Mouse (Mus musculus): ENCODE results near the gene Pycr2. TPM values are rescaled to one million over a fixed set of nuclear protein-coding genes. Genes with fewer than 3 reads are reported as not detected.
"Not testable (repeated sequence)": the region's sequence is repeated elsewhere in the genome, so short reads cannot be mapped to it uniquely, and the experiment has no call there.

Pycr2 gene
- 12.9 to 16.2 TPM (median 14.3 TPM) in 3 replicates for total RNA-seq (2017)

DNA sequence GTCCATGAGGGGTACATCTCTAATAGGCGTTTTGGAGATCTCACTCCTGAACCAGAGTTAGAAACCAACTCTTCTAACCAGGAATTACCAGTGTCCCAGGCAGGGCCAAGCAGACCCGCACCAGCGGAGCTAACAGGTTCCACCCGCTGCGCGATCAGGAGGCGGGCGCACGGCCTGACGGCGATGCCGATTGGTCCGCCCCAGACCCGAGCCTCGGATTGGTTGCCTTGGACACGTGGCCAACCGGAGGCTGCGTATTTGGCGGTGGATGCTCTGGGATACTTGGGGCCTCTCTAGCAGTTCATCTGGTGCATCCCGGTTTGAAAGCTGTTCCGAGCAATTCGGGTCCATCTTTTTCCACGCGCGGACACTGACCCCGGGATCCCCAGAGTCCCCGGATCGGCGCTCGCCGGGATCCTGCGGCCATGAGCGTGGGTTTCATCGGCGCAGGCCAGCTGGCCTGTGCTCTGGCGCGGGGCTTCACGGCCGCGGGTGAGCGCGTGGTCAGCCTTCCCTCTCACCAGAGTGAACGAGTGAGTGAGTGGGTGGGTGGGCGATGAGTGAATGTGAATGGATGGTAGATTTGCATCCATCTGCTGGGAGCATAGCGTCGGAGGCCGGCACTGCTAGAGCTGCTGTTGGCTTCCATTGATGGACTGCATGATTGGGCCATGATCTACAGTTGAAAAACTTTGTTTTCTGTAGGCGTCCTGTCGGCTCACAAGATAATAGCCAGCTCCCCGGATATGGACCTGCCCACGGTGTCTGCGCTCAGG lies at the start of gene Pycr2:
TSS of gene Pycr2 (plus strand) at position 255 of the 776 bp plus-strand sequence.
- ATAC-seq (replicated peaks; ENCODE audit: insufficient number of reproducible peaks, low FRiP score, low TSS enrichment, poor library complexity, severe bottlenecking): peak; percentile 95

DNA sequence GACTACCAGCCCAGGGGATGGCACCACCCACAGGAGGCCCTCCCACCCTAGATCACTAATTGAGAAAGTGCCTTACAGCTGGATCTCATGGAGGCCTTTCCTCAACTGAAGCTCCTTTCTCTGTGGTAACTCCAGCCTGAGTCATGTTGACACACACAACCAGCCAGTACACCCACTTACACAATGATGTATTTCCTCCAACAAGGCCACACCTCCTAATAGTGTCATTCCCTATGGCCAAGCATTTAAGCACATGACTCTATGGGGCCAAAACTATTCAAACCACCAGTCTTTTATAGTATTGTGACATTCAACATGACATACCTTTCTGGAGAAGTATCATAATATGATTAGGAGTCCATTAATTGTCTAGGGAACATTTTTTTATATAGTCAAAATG lies 45.3 kb upstream of the Pycr2 start:
- ATAC-seq (replicated peaks; ENCODE audit: insufficient number of reproducible peaks, low FRiP score, low TSS enrichment, poor library complexity, severe bottlenecking): no peak

DNA sequence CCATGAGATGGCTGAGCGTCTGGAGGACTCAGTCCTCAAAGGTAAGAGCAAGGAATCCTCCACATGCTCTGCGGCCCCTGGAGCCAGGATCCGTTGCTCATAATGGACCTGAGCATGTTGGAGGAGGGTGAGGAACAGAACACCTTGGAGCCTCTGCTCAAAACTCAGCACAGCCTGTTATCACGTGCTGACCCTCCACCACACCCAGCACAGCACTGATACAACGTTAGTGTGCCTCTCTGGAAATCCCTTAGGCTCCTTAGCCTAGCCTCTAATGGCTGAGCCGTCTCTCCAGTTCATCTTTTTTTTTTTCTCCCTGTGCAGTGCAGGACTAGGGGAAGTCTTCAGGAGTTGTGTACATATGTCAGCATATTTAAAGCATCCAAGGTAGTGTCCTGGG lies 44.1 kb upstream of the Pycr2 start:
- ATAC-seq (replicated peaks; ENCODE audit: insufficient number of reproducible peaks, low FRiP score, low TSS enrichment, poor library complexity, severe bottlenecking): no peak

DNA sequence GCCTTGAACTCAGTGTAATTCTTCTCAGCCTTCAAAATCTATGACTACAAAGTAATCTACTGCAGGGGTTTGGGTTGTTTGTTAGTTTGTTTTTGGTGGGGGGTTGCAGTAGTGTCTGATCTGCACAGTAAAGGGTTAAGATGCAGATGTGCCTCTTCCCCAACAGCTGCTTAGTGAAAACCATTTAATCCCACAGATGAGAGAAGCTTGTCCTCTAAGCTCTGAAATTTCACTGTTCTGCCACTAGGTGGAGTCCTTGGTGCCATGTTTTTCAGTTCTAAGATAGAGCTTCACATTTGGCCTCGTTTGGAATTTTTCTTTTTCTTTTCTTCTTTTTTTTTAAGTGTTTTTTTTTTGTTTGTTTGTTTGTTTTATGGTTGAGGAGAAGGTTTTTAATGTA lies 40.5 kb upstream of the Pycr2 start:
- ATAC-seq (replicated peaks; ENCODE audit: insufficient number of reproducible peaks, low FRiP score, low TSS enrichment, poor library complexity, severe bottlenecking): 0 out of 2 replicates have a peak, but pooled peaks have one; percentile 46

DNA sequence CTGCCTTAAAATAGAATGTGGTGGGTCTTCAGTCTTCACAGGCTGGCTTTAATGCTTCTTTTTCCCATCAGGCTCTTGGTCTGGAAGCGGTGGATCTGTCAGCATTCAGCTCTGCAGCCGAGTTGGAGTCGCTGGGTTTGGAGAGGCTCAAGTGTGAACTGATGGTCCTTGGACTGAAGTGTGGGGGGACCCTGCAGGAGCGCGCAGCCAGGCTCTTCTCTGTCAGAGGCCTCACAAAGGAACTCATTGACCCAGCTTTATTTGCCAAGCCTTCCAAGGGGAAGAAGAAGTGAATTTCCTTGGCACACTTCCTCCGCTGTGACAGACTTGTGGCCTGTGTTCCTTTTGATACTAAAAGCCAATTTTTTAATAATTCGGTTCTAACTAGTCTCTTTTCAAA lies 38.1 kb upstream of the Pycr2 start:
- no peak for ATAC-seq (replicated peaks; ENCODE audit: insufficient number of reproducible peaks, low FRiP score, low TSS enrichment, poor library complexity, severe bottlenecking)

DNA sequence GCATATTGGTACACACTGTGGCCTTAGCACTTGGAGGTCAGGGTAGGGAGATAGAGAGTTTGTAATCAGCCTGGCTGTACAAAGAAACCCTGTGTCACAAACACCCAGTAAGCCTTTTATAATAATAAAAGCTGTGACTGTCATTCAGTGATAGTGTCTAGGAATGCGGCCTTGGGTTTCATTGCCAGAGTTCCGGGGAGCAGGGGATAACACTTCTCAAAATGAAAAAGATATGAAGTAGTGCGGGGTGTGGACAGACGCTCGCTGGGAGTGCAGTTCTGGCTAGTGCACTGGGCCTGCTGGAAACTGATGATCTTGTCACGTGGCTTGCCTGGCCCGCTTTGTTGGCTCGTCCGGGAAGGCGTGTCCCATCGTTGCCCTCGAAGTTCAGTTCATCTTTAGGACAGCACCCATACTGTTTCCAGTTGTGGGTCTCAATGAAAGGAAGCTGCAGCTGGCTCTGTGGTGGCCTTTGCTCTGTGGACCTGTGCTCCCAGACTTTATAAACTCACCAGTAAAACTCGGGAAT lies 33.9 kb upstream of the Pycr2 start:
- no peak for ATAC-seq (replicated peaks; ENCODE audit: insufficient number of reproducible peaks, low FRiP score, low TSS enrichment, poor library complexity, severe bottlenecking)

DNA sequence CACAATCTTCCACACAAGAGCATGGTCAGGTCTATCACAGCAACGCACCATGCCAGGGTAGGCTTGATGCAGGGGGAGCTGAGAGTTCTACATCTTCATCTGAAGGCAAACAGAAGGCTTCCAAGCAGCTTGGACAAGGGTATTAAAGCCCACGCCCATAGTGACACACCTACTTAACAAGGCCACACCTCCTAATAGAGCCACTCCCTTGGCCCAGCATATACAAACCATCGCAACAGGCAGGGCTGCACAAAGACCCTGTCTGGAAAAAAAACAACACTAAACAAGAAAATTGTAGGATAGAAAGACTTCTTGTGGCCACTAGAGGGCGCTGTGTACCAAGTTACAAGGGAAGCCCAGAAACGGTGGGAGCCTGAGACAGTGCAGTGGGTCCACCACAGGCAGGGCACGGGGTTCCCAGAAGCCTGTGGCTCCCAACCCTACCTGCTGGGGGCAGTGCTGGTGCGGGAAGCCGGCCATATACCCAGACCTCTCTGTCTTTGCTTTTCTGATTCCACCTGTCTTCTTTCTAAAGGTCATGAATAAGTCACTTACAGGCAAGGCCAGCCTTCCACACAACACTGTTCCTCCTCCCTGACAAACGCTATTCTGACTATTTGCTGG lies 30.1 kb upstream of the Pycr2 start:
- peak; percentile 78 for ATAC-seq (replicated peaks; ENCODE audit: insufficient number of reproducible peaks, low FRiP score, low TSS enrichment, poor library complexity, severe bottlenecking)

DNA sequence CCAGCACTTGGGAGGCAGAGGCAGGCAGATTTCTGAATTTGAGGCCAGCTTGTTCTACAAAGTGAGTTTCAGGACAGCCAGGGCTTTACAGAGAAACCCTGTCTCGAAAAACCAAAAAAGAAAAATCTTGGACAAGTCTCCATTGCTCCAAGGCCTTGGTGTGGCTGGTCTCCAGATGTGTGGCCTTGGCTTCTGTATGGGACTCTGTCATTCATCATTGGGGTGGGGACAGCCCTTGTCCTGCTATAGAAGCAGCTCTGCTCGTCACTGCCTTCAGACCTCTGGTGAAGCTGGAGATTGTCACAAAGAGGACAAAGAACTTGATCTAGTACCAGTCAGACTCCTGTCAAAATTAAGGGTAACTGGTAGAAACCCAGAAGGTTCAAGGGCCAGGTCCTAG lies 29.5 kb upstream of the Pycr2 start:
- no peak for ATAC-seq (replicated peaks; ENCODE audit: insufficient number of reproducible peaks, low FRiP score, low TSS enrichment, poor library complexity, severe bottlenecking)

DNA sequence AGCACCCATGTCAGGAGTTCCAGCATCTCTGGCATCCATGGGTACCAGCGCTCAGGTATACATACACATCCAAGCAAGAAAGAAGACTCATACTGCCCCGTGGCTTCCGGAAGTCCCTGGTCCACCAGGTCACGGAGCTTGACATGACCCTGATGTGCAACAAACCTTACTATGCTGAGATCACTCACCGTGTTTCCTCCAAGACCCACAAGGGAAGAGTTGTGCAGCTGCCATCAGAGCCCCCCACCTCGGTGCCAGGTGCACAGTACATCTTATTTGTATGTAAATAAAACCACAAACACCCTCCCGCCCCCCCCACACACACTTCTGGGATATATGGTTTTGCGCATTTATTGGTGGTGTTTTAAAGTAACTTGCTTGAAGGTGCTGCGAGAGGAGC lies 29.0 kb upstream of the Pycr2 start:
- ATAC-seq (replicated peaks; ENCODE audit: insufficient number of reproducible peaks, low FRiP score, low TSS enrichment, poor library complexity, severe bottlenecking): no peak

DNA sequence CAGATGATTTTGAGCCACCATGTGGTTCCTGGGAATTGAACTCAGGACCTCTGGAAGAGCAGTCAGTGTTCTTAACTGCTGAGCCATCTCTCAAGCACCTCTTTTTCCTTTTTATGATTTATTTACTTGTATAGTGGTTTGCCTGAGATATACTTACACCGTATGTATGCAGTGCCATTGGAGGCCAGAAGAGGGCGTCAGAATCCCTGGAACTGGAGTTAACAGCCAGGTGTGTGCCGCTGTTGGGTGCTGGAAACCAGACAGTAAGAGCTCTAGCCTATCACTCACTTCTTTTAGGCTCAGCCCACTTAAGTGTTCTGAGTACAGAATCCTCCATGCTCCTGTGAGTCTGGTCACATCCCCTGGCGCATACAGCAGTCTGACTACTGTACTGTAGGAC lies 26.6 kb upstream of the Pycr2 start:
- no peak for ATAC-seq (replicated peaks; ENCODE audit: insufficient number of reproducible peaks, low FRiP score, low TSS enrichment, poor library complexity, severe bottlenecking)

DNA sequence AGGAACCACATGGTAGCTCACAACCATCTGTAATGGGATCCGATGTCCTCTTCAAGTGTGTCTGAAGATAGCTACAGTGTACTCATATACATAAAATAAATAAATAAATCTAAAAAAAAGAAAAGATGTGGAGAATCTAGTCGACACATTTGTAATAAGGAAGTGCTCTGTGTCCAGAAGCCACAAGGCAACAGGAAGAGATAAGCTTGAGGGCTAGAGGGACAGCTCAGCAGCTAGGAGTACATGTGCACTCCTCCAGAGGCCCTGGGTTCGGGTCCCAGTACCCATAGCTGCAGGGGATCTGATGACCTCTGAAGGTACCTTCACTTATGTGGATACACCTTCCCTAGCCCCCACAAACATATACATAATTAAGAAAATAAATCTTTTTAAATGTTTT lies 22.3 kb upstream of the Pycr2 start:
- ATAC-seq (replicated peaks; ENCODE audit: insufficient number of reproducible peaks, low FRiP score, low TSS enrichment, poor library complexity, severe bottlenecking): no peak

DNA sequence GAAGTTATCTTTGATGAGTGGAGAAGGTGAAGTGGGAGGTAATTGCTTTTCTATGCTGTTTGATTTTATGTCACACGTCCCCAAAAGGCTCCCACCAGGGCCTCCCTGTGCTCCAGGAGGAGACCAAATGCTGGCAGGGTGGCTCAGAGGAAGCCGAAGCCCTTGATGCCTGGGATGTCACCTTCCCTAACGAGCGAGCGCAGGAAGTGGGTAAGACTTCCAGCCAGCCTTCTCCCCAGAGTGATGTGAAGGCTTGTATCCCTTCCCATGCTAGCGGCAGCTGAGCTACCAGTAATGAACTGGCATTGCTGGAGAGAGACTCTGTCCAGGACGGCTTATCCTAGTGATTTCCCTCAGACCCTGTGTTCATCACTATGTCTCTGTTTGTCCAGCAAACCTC lies 20.4 kb upstream of the Pycr2 start:
- no peak for ATAC-seq (replicated peaks; ENCODE audit: insufficient number of reproducible peaks, low FRiP score, low TSS enrichment, poor library complexity, severe bottlenecking)

DNA sequence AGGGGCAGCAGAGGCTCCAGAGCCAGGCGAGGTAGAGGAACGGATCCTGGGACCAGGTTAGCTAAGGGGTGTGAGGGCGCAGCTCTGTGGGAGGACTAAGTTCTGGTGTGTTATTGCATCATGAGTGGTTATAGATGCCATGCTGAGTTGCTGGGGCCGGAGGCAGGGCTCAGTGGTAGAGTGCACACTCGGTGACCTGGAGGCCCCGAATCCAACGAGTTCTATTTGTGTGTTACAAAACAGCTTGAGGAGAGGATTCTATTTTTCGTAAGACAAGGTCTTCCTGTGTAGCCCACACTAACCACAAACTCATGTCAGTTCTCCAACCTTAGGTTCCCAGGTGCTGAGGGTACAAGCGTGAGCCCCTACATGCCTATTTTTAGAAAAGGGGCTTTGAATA lies 19.6 kb upstream of the Pycr2 start:
- ATAC-seq (replicated peaks; ENCODE audit: insufficient number of reproducible peaks, low FRiP score, low TSS enrichment, poor library complexity, severe bottlenecking): 0 out of 2 replicates have a peak, but pooled peaks have one; percentile 24

DNA sequence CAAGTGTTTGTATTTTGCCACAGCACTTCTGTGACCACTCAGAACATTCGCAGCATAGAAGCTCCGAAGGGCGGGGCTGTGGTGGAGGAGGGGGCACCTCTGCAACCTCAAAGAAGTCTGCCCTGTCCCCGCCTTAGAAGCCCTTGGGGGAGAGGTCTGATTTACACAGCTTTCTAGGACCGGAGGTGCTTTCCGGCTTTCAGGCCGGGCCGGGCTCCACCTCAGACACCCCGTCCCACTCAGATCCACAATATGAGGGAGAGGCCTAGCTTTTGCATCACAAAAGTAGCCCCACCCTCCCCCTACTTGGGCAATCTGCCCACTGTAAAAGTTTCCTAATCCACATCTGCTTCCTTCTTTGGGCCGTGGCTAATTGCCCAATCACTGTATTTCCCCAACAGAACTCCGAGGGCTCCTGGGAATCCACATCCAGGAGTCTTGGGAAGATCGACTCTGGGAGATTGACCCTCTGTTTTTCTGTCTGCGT lies 15.5 kb upstream of the Pycr2 start:
- ATAC-seq (replicated peaks; ENCODE audit: insufficient number of reproducible peaks, low FRiP score, low TSS enrichment, poor library complexity, severe bottlenecking): peak; percentile 72

DNA sequence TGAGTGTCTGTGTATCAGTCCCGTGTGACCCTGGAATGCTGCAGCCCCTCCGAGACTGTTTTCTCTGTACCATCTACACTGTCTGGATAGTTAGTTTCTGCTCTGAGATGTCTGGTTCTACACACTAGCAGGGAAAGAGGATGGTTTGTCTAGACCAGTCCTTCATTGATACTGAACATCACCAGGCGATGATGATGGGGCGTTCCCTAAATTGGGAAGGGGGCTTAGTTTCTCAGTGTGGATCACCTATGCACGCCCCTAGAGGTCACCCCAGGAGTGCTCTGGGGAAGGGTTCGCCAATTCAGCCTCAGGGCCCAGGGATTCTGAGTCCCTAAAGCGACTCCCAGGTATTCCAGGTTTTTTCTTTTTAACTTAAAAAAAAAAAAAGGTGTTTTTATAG lies 14.9 kb upstream of the Pycr2 start:
- ATAC-seq (replicated peaks; ENCODE audit: insufficient number of reproducible peaks, low FRiP score, low TSS enrichment, poor library complexity, severe bottlenecking): no peak

DNA sequence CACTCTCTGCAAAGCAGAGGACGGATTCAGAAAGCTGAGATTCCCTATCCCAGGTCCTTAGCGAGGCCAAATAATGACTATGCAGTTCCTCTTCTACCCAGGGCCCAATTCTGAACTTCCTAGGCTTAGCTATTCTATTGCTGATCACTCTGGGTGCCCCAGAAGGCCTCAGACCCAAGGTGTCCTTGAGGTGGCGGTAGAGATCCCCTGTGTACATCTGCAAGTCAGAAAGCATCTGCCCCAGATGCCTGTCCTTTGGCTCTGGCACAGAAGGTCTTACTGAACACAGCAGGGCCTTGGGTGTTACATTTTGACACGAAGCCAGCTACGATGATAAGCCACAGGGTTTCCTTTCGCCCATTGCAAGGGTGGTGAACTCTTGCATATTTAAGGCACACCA lies 14.3 kb upstream of the Pycr2 start:
- peak; percentile 47 for ATAC-seq (replicated peaks; ENCODE audit: insufficient number of reproducible peaks, low FRiP score, low TSS enrichment, poor library complexity, severe bottlenecking)

DNA sequence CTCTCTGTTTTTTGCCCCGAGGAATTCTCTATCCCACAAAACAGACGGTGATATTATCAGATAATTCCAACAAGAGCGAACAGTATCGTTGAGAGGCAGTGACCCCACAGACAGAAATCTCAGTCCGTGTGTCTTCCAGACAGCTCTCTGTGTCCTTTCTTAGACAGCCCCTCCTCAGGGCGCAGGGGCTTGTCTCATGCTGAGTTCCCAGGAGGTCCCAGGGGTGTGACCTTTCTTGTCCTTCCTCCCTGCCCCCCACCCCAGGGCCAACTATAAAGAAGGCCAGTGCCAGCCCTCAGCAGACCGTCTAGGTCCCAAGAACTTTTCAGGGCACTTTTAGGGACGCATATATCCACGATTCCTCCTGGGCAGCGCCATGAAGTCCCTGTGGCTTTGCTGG lies 11.3 kb upstream of the Pycr2 start, which contains the start of gene Lefty2:
TSS of gene Lefty2 (plus strand) at position 301 of the 400 bp plus-strand sequence.
- no peak for ATAC-seq (replicated peaks; ENCODE audit: insufficient number of reproducible peaks, low FRiP score, low TSS enrichment, poor library complexity, severe bottlenecking)

DNA sequence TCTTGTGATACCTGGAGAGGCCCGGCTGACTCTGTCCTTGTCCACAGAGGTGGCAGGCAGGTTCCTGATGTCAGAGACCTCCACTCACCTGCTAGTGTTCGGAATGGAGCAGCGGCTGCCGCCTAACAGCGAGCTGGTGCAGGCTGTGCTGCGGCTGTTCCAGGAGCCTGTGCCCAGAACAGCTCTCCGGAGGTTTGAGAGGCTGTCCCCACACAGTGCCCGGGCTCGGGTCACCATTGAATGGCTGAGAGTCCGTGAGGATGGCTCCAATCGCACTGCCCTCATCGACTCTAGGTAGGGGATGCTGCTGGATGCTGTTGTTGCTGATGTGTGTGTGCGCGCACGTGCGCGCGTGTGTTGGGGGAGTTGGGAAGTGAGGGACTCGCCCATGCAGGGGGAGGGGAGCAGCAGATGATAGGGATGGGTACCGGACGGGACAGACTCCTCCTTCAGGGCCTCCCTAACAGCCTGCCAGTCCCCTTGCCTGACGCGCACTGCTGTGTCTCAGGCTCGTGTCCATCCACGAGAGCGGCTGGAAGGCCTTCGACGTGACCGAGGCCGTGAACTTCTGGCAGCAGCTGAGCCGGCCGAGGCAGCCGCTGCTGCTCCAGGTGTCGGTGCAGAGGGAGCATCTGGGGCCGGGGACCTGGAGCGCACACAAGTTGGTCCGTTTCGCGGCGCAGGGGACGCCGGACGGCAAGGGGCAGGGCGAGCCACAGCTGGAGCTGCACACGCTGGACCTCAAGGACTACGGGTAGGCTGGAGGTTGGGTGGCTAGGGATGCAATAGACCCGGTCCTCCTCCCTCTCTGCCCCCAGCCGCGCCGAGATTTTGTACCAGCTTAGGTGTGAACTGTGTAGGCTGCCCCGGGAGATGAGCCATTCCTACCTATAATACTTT lies 9.8 kb upstream of the Pycr2 start:
- ATAC-seq (replicated peaks; ENCODE audit: insufficient number of reproducible peaks, low FRiP score, low TSS enrichment, poor library complexity, severe bottlenecking): not testable (repeated sequence)

DNA sequence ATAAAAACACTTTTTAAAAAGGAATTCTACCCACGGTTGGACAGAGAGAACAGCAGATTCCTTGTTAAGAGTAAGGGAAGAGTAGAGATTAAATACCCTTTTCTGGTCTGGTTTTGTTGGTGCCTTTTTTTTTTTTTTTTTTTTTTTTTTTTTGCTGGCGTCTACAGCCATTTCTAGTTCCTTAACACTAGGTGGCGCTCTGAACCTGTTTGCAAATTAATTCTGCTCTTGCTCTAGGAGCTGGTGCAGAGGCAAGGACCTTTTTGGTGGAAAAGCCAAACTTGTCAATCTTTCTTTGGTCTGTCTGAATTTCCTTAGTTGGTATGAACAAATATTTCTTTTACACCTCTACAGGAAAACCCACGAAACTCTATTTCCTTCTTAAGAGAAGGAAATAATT lies 3.0 kb upstream of the Pycr2 start:
- ATAC-seq (replicated peaks; ENCODE audit: insufficient number of reproducible peaks, low FRiP score, low TSS enrichment, poor library complexity, severe bottlenecking): no peak
